Mouse (Mus musculus) forebrain, embryonic 11.5 days (tissue): ENCODE data around the gene Osm. TPM values are rescaled to one million over a fixed set of nuclear protein-coding genes. Genes with fewer than 3 reads are reported as not detected.

Source experiments
- ATAC-seq: fragments of 200-750 bp; cut with Nextera tagmentation; replicated peaks from 2 replicates; pipeline ENCODE4 v1.8.0; 2017; ENCODE audit warnings: moderate TSS enrichment; ENCODE audit not compliant: low FRiP score
- DNase-seq: peaks from one replicate; pipeline ENCODE4 v3.0.0-alpha.2; 2017; ENCODE audit warnings: low spot score
- H3K27ac ChIP-seq: fragments of 300-500 bp; sonication (generic); 2 replicates; pipeline ENCODE4 v1.5.1; 2014; ENCODE audit warnings: low read depth, low read length
- H3K27me3 ChIP-seq: fragments of 300-500 bp; sonication (generic); 2 replicates; pipeline ENCODE4 v1.6.1; 2014; ENCODE audit warnings: mild to moderate bottlenecking, low read length, mixed read lengths; ENCODE audit not compliant: control insufficient read depth, insufficient read depth
- H3K36me3 ChIP-seq: fragments of 300-500 bp; sonication (generic); 2 replicates; pipeline ENCODE4 v1.6.1; 2014; ENCODE audit warnings: mild to moderate bottlenecking, low read length, moderate library complexity, mixed read lengths; ENCODE audit not compliant: control insufficient read depth, insufficient read depth
- H3K4me1 ChIP-seq: fragments of 300-500 bp; sonication (generic); replicated peaks from 2 replicates; pipeline ENCODE4 v1.6.1; 2014; ENCODE audit warnings: low read length, mixed read lengths; ENCODE audit not compliant: control insufficient read depth, insufficient read depth
- H3K4me2 ChIP-seq: fragments of 300-500 bp; sonication (generic); 2 replicates; pipeline ENCODE4 v1.6.1; 2014; ENCODE audit warnings: low read depth, mild to moderate bottlenecking, low read length, moderate library complexity, mixed read lengths; ENCODE audit not compliant: severe bottlenecking
- H3K4me3 ChIP-seq: fragments of 300-500 bp; sonication (generic); 2 replicates; pipeline ENCODE4 v1.5.1; 2014; ENCODE audit warnings: low read depth, low read length
- H3K9ac ChIP-seq: fragments of 300-500 bp; sonication (generic); 2 replicates; pipeline ENCODE4 v1.6.1; 2014; ENCODE audit warnings: low read length
- H3K9me3 ChIP-seq: fragments of 300-500 bp; sonication (generic); 2 replicates; pipeline ENCODE4 v1.6.1; 2016; ENCODE audit warnings: low read length, mixed read lengths; ENCODE audit not compliant: control insufficient read depth
- WGBS: fragments of 180-500 bp; shearing (Covaris S2); extraction: QIAGEN DNeasy Blood & Tissue Kit; methylation state at CpG from one replicate; pipeline ENCODE4 v1.1.7; 2014; 5-methylcytosine and 5-hydroxymethylcytosine counted together
- polyA plus RNA-seq: library from polyadenylated mRNA; unstranded; fragments of >200 nt; fragmentation: Nextera tagmentation; extraction: Ambion mirVana; gene quantifications from 2 replicates; pipeline ENCODE4 v1.2.1, GENCODE M21; 2014

Gene Osm
- polyA plus RNA-seq, result not detected in 2 replicates

GRCm38 (mm10) chr11:4235665-4236545 is at the start of gene Osm:
TSS of gene Osm (plus strand) at chr11:4236420.
- 81% methylated on average over 16 of the region's 16 CpGs for WGBS
- ATAC-seq, result no peak

GRCm38 (mm10) chr11:4186486-4187317 is 49.5 kb upstream of the Osm start, which contains the start of gene Tbc1d10a:
TSS of gene Tbc1d10a (plus strand) at chr11:4186789.
- ATAC-seq (peak; percentile 100), DNase-seq (peak; percentile 99)
- Histone ChIP-seq H3K9ac (peak within 1 kb of the TSS; percentile 88), H3K27me3 (no peaks in the 10 kb centered on the region), H3K9me3 (no peaks in the 10 kb centered on the region), H3K4me2 (peak within 1 kb of the TSS; percentile 93), H3K27ac (no peak within 1 kb of the TSS), H3K4me1 (peaks cover 5% of the 10 kb centered on the region), H3K4me3 (peak within 1 kb of the TSS; percentile 78), H3K36me3 (peaks cover 3% of the 10 kb centered on the region; the same call in 1 of the 2 replicates)
- WGBS, result under 1% methylated on average over 70 of the region's 71 CpGs

More at GRCm38 (mm10) chr11:4235665-4236545, at the start of gene Osm:
- Histone ChIP-seq H3K9me3 (no peaks in the 10 kb centered on the region), H3K27ac (no peak within 1 kb of the TSS), H3K4me2 (no peak within 1 kb of the TSS), H3K4me1 (no peaks in the 10 kb centered on the region), H3K36me3 (no peaks in the 10 kb centered on the region), H3K9ac (no peak within 1 kb of the TSS), H3K4me3 (no peak within 1 kb of the TSS), H3K27me3 (no peaks in the 10 kb centered on the region)
- no peak for DNase-seq

GRCm38 (mm10) chr11:4187318-4187700 is 48.9 kb upstream of the Osm start:
- H3K4me3 ChIP-seq, result peak overlapping the region; percentile 78
- H3K9me3 ChIP-seq, result no peaks in the 10 kb centered on the region
- no peaks in the 10 kb centered on the region for H3K27me3 ChIP-seq
- H3K27ac ChIP-seq, result no peak overlapping the region
- H3K4me2 ChIP-seq, result peak overlapping the region; percentile 93
- H3K4me1 ChIP-seq, result peaks cover 5% of the 10 kb centered on the region
- DNase-seq (no peak), ATAC-seq (no peak)
- 18% methylated on average over 9 of the region's 9 CpGs for WGBS
- H3K9ac ChIP-seq, result peak overlapping the region; percentile 88
- H3K36me3 ChIP-seq, result peaks cover 3% of the 10 kb centered on the region; the same call in 1 of the 2 replicates

GRCm38 (mm10) chr11:4189182-4189581 is 47.0 kb upstream of the Osm start:
- no peak overlapping the region for H3K4me2 ChIP-seq
- H3K9me3 ChIP-seq, result no peaks in the 10 kb centered on the region
- no peaks in the 10 kb centered on the region for H3K36me3 ChIP-seq
- H3K27ac ChIP-seq, result no peak overlapping the region
- 90% methylated on average over 6 of the region's 6 CpGs for WGBS
- H3K4me1 ChIP-seq, result peaks cover 5% of the 10 kb centered on the region
- no peak for DNase-seq
- no peak for ATAC-seq
- no peak overlapping the region for H3K4me3 ChIP-seq
- no peaks in the 10 kb centered on the region for H3K27me3 ChIP-seq
- no peak overlapping the region for H3K9ac ChIP-seq

GRCm38 (mm10) chr11:4190677-4191076 is 45.5 kb upstream of the Osm start:
- Histone ChIP-seq H3K4me2 (no peak overlapping the region), H3K27ac (no peak overlapping the region), H3K36me3 (no peaks in the 10 kb centered on the region), H3K9ac (no peak overlapping the region), H3K4me3 (no peak overlapping the region), H3K9me3 (no peaks in the 10 kb centered on the region), H3K27me3 (no peaks in the 10 kb centered on the region), H3K4me1 (peaks cover 5% of the 10 kb centered on the region)
- 81% methylated on average over 3 of the region's 3 CpGs for WGBS
- DNase-seq, result no peak
- ATAC-seq, result no peak

GRCm38 (mm10) chr11:4192757-4193156 is 43.5 kb upstream of the Osm start:
- Histone ChIP-seq H3K4me2 (no peak overlapping the region), H3K9ac (no peak overlapping the region), H3K4me1 (peaks cover 1% of the 10 kb centered on the region; the same call in 1 of the 2 replicates), H3K9me3 (no peaks in the 10 kb centered on the region), H3K27ac (no peak overlapping the region), H3K36me3 (no peaks in the 10 kb centered on the region), H3K4me3 (no peak overlapping the region), H3K27me3 (no peaks in the 10 kb centered on the region)
- DNase-seq (no peak), ATAC-seq (no peak)
- 71% methylated on average over 3 of the region's 3 CpGs for WGBS

- no peaks in the 10 kb centered on the region for H3K9me3 ChIP-seq
- H3K36me3 ChIP-seq, result no peaks in the 10 kb centered on the region
- H3K27me3 ChIP-seq, result no peaks in the 10 kb centered on the region
- no peaks in the 10 kb centered on the region for H3K4me1 ChIP-seq
- no peak overlapping the region for H3K9ac ChIP-seq
- no peak for DNase-seq
- H3K27ac ChIP-seq, result no peak overlapping the region
- no peak overlapping the region for H3K4me2 ChIP-seq
- no peak for ATAC-seq
- H3K4me3 ChIP-seq, result no peak overlapping the region
These were observed 42.8 kb upstream of the Osm start for GRCm38 (mm10) chr11:4193420-4193819.

GRCm38 (mm10) chr11:4195597-4196031 is 40.6 kb upstream of the Osm start:
- H3K4me3 ChIP-seq, result no peak overlapping the region
- no peaks in the 10 kb centered on the region for H3K4me1 ChIP-seq
- no peaks in the 10 kb centered on the region for H3K36me3 ChIP-seq
- no peak overlapping the region for H3K4me2 ChIP-seq
- H3K27me3 ChIP-seq, result no peaks in the 10 kb centered on the region
- 81% methylated on average over 3 of the region's 3 CpGs for WGBS
- no peak for ATAC-seq
- H3K9ac ChIP-seq, result no peak overlapping the region
- DNase-seq, result no peak
- no peak overlapping the region for H3K27ac ChIP-seq
- no peaks in the 10 kb centered on the region for H3K9me3 ChIP-seq
